Comparison of ENCODE assay signal across 9 mouse cellular contexts in the genomic region with DNA sequence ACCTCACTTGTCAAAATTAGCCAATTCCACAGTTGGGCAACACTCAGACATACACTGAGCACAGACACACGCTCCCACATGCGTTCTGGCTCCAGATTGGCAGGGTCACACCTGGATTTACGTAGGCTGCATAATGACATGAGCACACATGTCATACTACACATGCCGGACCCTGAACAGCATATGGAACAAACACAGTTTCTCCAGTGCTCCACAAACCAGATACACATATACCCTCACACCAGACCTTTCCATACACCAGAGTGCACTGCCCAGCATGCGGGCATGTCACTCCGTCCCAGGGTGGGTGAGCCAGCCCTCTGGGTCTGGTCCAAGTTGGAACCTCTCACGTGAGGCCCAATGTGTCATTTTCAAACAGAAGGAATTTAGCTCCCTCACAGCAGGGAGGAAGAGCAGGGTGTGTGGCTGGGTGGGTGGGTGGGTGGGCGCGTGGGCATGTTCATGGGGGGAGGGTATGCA. TPM values are rescaled to one million over a fixed set of nuclear protein-coding genes. Genes with fewer than 3 reads are reported as not detected.
A peak's percentile ranks its signal among the peaks of the same experiment; 100 is the strongest.
DNase-seq lines count a peak whose midpoint lies in the region; ATAC-seq and TF ChIP-seq lines count a peak whose summit lies in the region.
"Had no signal": no experiment of that assay in that cellular context is flagged by ENCODE, and none has a peak within 500 bp of the region (broad histone marks: within the 10 kb centered on the region; RNA-seq: fewer than 3 reads in every experiment).

A gene (plus strand): TSS at position 430 of the 480 bp plus-strand sequence.

- no peaks in the 10 kb centered on the region for H3K9me3 ChIP-seq in forebrain, postnatal 0 days (ENCODE audit: low read length)

- H3K27ac ChIP-seq in layer of hippocampus, adult 2 months, result peak within 1 kb of the TSS; percentile 98
- H3K27ac ChIP-seq in forebrain, postnatal 0 days (ENCODE audit: low read depth, low read length), result peak within 1 kb of the TSS; percentile 72
- H3K27ac ChIP-seq in olfactory bulb, adult 2 months (ENCODE audit: insufficient read depth, low read depth, low read length), result peak within 1 kb of the TSS; percentile 91

- WGBS in forebrain, postnatal 0 days, result 45% methylated on average over 9 of the region's 9 CpGs
- WGBS in olfactory bulb, adult 2 months, result 26% methylated on average over 9 of the region's 9 CpGs

- peak within 1 kb of the TSS; percentile 64 for H3K9ac ChIP-seq in forebrain, postnatal 0 days

- no peaks in the 10 kb centered on the region for H3K27me3 ChIP-seq in forebrain, postnatal 0 days (ENCODE audit: insufficient read depth, low read length)

- H3K4me3 ChIP-seq in layer of hippocampus, adult 2 months, result peak within 1 kb of the TSS; percentile 73
- peak within 1 kb of the TSS; percentile 43 for H3K4me3 ChIP-seq in forebrain, postnatal 0 days (ENCODE audit: low read depth, low read length)
- peak within 1 kb of the TSS; percentile 64 for H3K4me3 ChIP-seq in olfactory bulb, adult 2 months (ENCODE audit: insufficient read depth, low read depth, low read length)

- TF ChIP-seq POLR2A in olfactory bulb, adult 2 months (IDR thresholded peaks at IDR 0.05; ENCODE audit: insufficient read depth, low read depth, low read length), result no peak

- H3K4me2 ChIP-seq in forebrain, postnatal 0 days (ENCODE audit: low read depth), result peak within 1 kb of the TSS; percentile 91

- DNase-seq in layer of hippocampus, adult 2 months (ENCODE audit: low spot score in 2 of 2), result peak; percentile 41 to 51
- no peak for DNase-seq in layer of hippocampus, adult 9-10 months (ENCODE audit: low spot score)
- DNase-seq in forebrain, postnatal 0 days, result peak; percentile 35
- peak; percentile 61 to 74 for DNase-seq in left cerebral cortex, postnatal 25 days (ENCODE audit: low spot score in 2 of 2)
- DNase-seq in ovary, postnatal 14 days (ENCODE audit: low spot score), result no peak
- DNase-seq in c-Kit-positive CD71-positive TER-119-positive erythroid progenitor cells, embryonic 14.5 days (ENCODE audit: low spot score), result no peak
- no peak for DNase-seq in lung, postnatal 10 days

- no peak for TF ChIP-seq CTCF in layer of hippocampus, adult 2 months (conservative IDR thresholded peaks at IDR 0.05)
- TF ChIP-seq CTCF in forebrain, postnatal 0 days (IDR thresholded peaks at IDR 0.05; ENCODE audit: low read depth), result no peak
- no peak for TF ChIP-seq CTCF in olfactory bulb, adult 2 months (IDR thresholded peaks at IDR 0.05; ENCODE audit: insufficient read depth, low read depth, low read length)

- peaks cover 26% of the 10 kb centered on the region for H3K4me1 ChIP-seq in forebrain, postnatal 0 days (ENCODE audit: insufficient read depth)
- peaks cover 36% of the 10 kb centered on the region for H3K4me1 ChIP-seq in olfactory bulb, adult 2 months (ENCODE audit: control insufficient read depth, insufficient read depth, low read length)

- H3K36me3 ChIP-seq in forebrain, postnatal 0 days (ENCODE audit: insufficient read depth), result no peaks in the 10 kb centered on the region

- intact Hi-C loops in left cerebral cortex, postnatal 25 days (cut with DNase I), result no loop called here

- peak; percentile 3 for ATAC-seq in forebrain, postnatal 0 days
- ATAC-seq: Patski had no signal

RNA-seq across cellular contexts. Expression of the gene that starts here (rescaled TPM):
- 100 to 1,000 TPM; 179 to 190 TPM for total RNA-seq in layer of hippocampus, adult 2 months (2021)
- total RNA-seq in forebrain, postnatal 0 days (2014; rRNA removed), result 17.0 and 17.5 TPM in 2 replicates
- polyA plus RNA-seq in forebrain, postnatal 0 days (2015; fragmentation: Nextera tagmentation; extraction: Ambion mirVana), result 12.4 and 14.9 TPM in 2 replicates
- total RNA-seq in left cerebral cortex, postnatal 25 days (2021), result 100 to 1,000 TPM; 160 to 162 TPM
- polyA plus RNA-seq in olfactory bulb, adult 2 months (2012; ENCODE audit: insufficient read depth, insufficient read length, low replicate concordance, missing spikeins), result not detected in 2 replicates

Comparison
In these comparisons a context has a peak if more than half of its experiments do, and no peak if none do; other contexts are left out.
1. DNase-seq: peak in layer of hippocampus, adult 2 months (2 of 2), forebrain, postnatal 0 days (single experiment) and left cerebral cortex, postnatal 25 days (2 of 2); none in layer of hippocampus, adult 9-10 months (single experiment), ovary, postnatal 14 days (single experiment), c-Kit-positive CD71-positive TER-119-positive erythroid progenitor cells, embryonic 14.5 days (single experiment) and lung, postnatal 10 days (single experiment).
2. Peak in every context shown above with its lines, with median percentiles within 50 percentile points of each other: H3K27ac ChIP-seq and H3K4me3 ChIP-seq.